8 mouse cellular contexts compared by ENCODE assay signal in genomic region chr4:84674318-84675170, GRCm38 (mm10). TPM values are rescaled to one million over a fixed set of nuclear protein-coding genes. Genes with fewer than 3 reads are reported as not detected.
DNase-seq lines count a peak whose midpoint lies in the region; ATAC-seq and TF ChIP-seq lines count a peak whose summit lies in the region.

No protein-coding gene starts in this region.

- CTCF ChIA-PET in Patski (lab: Charles Lee), result interaction anchor here (0.8 to 1.2 kb wide), 2 partner anchors 125 to 132 kb away, joined by 3 read pairs; no protein-coding TSS in a partner anchor

- H3K27me3 ChIP-seq in Patski, result no peaks in the 10 kb centered on the region
- peaks cover 80% of the 10 kb centered on the region for H3K27me3 ChIP-seq in forebrain, embryonic 12.5 days
- H3K27me3 ChIP-seq in hindbrain, embryonic 10.5 days (ENCODE audit: insufficient read depth, poor library complexity, severe bottlenecking), result peaks cover 97% of the 10 kb centered on the region
- H3K27me3 ChIP-seq in limb, embryonic 13.5 days, result 0 out of 2 replicates have a peak, but pooled peaks cover 5% of the 10 kb centered on the region
- H3K27me3 ChIP-seq in midbrain, embryonic 16.5 days (ENCODE audit: control insufficient read depth, insufficient read depth, low read depth, low read length), result peaks cover 31% of the 10 kb centered on the region

- H3K9ac ChIP-seq in forebrain, embryonic 12.5 days, result peak overlapping the region; percentile 61
- H3K9ac ChIP-seq in limb, embryonic 13.5 days, result peak overlapping the region; percentile 96
- peak overlapping the region; percentile 49 for H3K9ac ChIP-seq in midbrain, embryonic 16.5 days (ENCODE audit: low read depth, low read length)

- peak; percentile 71 for ATAC-seq in Patski
- ATAC-seq in forebrain, embryonic 12.5 days (ENCODE audit: low FRiP score), result peak; percentile 85
- ATAC-seq in limb, embryonic 13.5 days (ENCODE audit: low FRiP score, low read depth), result peak; percentile 81
- peak; percentile 64 for ATAC-seq in midbrain, embryonic 16.5 days

- peaks cover 20% of the 10 kb centered on the region for H3K4me1 ChIP-seq in forebrain, embryonic 12.5 days
- H3K4me1 ChIP-seq in hindbrain, embryonic 10.5 days (replicated peaks), result peaks cover 35% of the 10 kb centered on the region
- H3K4me1 ChIP-seq in limb, embryonic 13.5 days, result peaks cover 42% of the 10 kb centered on the region
- H3K4me1 ChIP-seq in midbrain, embryonic 16.5 days (ENCODE audit: control insufficient read depth, insufficient read depth, low read length), result peaks cover 13% of the 10 kb centered on the region; the same call in 1 of the 2 replicates

- in situ Hi-C loops in Patski (cut with MboI; ENCODE audit: low pct_unique_long_range_greater_than_20kb), result loop anchor here (10.0 kb wide), 3 partner anchors 610 to 880 kb away; no protein-coding TSS in a partner anchor

- peak; percentile 58 to 87 for DNase-seq in adrenal gland, adult (ENCODE audit: inconsistent age in 2 of 2, low spot score in 1 of 2)
- no peak for DNase-seq in adrenal gland, adult 8-10 months
- no peak for DNase-seq in Patski (ENCODE audit: low read depth, low spot score)
- DNase-seq in hindbrain, embryonic 10.5 days (ENCODE audit: low spot score), result no peak
- no peak for DNase-seq in Muller cell, postnatal 12 days (ENCODE audit: inconsistent ontology term)

- POLR2A ChIA-PET in Patski (lab: Charles Lee), result interaction anchor here (0.6 to 2.8 kb wide), 5 partner anchors 10 to 182 kb away, joined by 3 to 8 read pairs (median 4); no protein-coding TSS in a partner anchor

- H3K27ac ChIP-seq in forebrain, embryonic 12.5 days, result peak overlapping the region; percentile 50; the same call in 1 of the 2 replicates
- H3K27ac ChIP-seq in hindbrain, embryonic 10.5 days, result peak overlapping the region; percentile 86
- peak overlapping the region; percentile 95 for H3K27ac ChIP-seq in limb, embryonic 13.5 days
- 0 out of 2 replicates have a peak overlapping the region, but pooled peaks have one; percentile 35 for H3K27ac ChIP-seq in midbrain, embryonic 16.5 days (ENCODE audit: low read length)

- no peaks in the 10 kb centered on the region for H3K36me3 ChIP-seq in forebrain, embryonic 12.5 days (replicated peaks)
- no peaks in the 10 kb centered on the region for H3K36me3 ChIP-seq in hindbrain, embryonic 10.5 days
- H3K36me3 ChIP-seq in limb, embryonic 13.5 days, result no peaks in the 10 kb centered on the region
- no peaks in the 10 kb centered on the region for H3K36me3 ChIP-seq in midbrain, embryonic 16.5 days (ENCODE audit: control insufficient read depth, insufficient read depth, low read length)

- no peaks in the 10 kb centered on the region for H3K9me3 ChIP-seq in forebrain, embryonic 12.5 days
- H3K9me3 ChIP-seq in hindbrain, embryonic 10.5 days, result no peaks in the 10 kb centered on the region
- no peaks in the 10 kb centered on the region for H3K9me3 ChIP-seq in limb, embryonic 13.5 days
- no peaks in the 10 kb centered on the region for H3K9me3 ChIP-seq in midbrain, embryonic 16.5 days (replicated peaks; ENCODE audit: control insufficient read depth, low read length, poor library complexity, severe bottlenecking)

- peak overlapping the region; percentile 97 for H3K4me2 ChIP-seq in forebrain, embryonic 12.5 days
- H3K4me2 ChIP-seq in limb, embryonic 13.5 days (replicated peaks), result peak overlapping the region; percentile 85
- peak overlapping the region; percentile 93 for H3K4me2 ChIP-seq in midbrain, embryonic 16.5 days (ENCODE audit: low read length)

- peak overlapping the region; percentile 67 for H3K4me3 ChIP-seq in forebrain, embryonic 12.5 days (replicated peaks)
- peak overlapping the region; percentile 71 for H3K4me3 ChIP-seq in hindbrain, embryonic 10.5 days
- peak overlapping the region; percentile 83 for H3K4me3 ChIP-seq in limb, embryonic 13.5 days
- peak overlapping the region; percentile 60 for H3K4me3 ChIP-seq in midbrain, embryonic 16.5 days (ENCODE audit: low read depth, low read length)

- peak; percentile 31 for TF ChIP-seq CTCF in Patski (IDR thresholded peaks at IDR 0.05)

- under 1% methylated on average over 93 of the region's 104 CpGs for WGBS in forebrain, embryonic 12.5 days
- under 1% methylated on average over 104 of the region's 104 CpGs for WGBS in hindbrain, embryonic 10.5 days
- WGBS in limb, embryonic 13.5 days, result under 1% methylated on average over 94 of the region's 104 CpGs
- under 1% methylated on average over 82 of the region's 104 CpGs for WGBS in midbrain, embryonic 16.5 days

RNA-seq across cellular contexts. Expression of gene Bnc2, which starts 0.5 kb away (rescaled TPM):
- 10 to 100 TPM; 11.9 to 18.9 (median 15.8) TPM for total RNA-seq in adrenal gland, adult 8-10 months (2022)
- 19.3 TPM for polyA plus RNA-seq in Patski (2021)
- polyA plus RNA-seq in forebrain, embryonic 12.5 days (2016; fragmentation: Nextera tagmentation; extraction: Ambion mirVana), result 5.0 and 7.2 TPM in 2 replicates
- polyA plus RNA-seq in hindbrain, embryonic 10.5 days (2016; fragmentation: Nextera tagmentation; extraction: Ambion mirVana), result 5.2 and 8.1 TPM in 2 replicates
- 29.5 and 38.7 TPM in 2 replicates for polyA plus RNA-seq in limb, embryonic 13.5 days (2015; fragmentation: Nextera tagmentation; extraction: Ambion mirVana)
- 19.0 and 20.1 TPM in 2 replicates for polyA plus RNA-seq in midbrain, embryonic 16.5 days (2015; fragmentation: Nextera tagmentation; extraction: Ambion mirVana)

Comparison
In these comparisons a context has a peak if more than half of its experiments do, and no peak if none do; other contexts are left out.
1. DNase-seq: peak in adrenal gland, adult (2 of 2); none in adrenal gland, adult 8-10 months (single experiment), Patski (single experiment), hindbrain, embryonic 10.5 days (single experiment) and Muller cell, postnatal 12 days (single experiment).
2. H3K27ac ChIP-seq: peak in every context shown above with its lines; median percentile 95 in limb, embryonic 13.5 days; 86 in hindbrain, embryonic 10.5 days; 50 in forebrain, embryonic 12.5 days; 35 in midbrain, embryonic 16.5 days.
3. Peak in every context shown above with its lines, with median percentiles within 50 percentile points of each other: ATAC-seq, H3K4me2 ChIP-seq, H3K4me3 ChIP-seq and H3K9ac ChIP-seq.